Mouse (Mus musculus) E14TG2a.4 (cell line): ENCODE measurements around the gene Slc4a10.

ENCODE experiments used
- CTCF ChIP-seq: conservative IDR thresholded peaks from 2 replicates; pipeline ENCODE4 v1.5.1; 2014; ENCODE audit warnings: low read length
- NANOG ChIP-seq: IDR thresholded peaks from 2 replicates; pipeline ENCODE4 v1.6.1; 2014; ENCODE audit warnings: borderline replicate concordance, low read length, mixed read lengths
- POU5F1 ChIP-seq: IDR thresholded peaks from 2 replicates; pipeline ENCODE4 v1.6.1; 2014; ENCODE audit warnings: low read length, borderline replicate concordance

GRCm38 (mm10) chr2:62048116-62048515 is 1.9 kb downstream of the Slc4a10 start:
- TF ChIP-seq CTCF (no peak), NANOG (no peak), POU5F1 (no peak)
